Mouse (Mus musculus) kidney, adult 2 months (tissue): ENCODE data around the gene Nfe2l3. TPM values are rescaled to one million over a fixed set of nuclear protein-coding genes. Genes with fewer than 3 reads are reported as not detected.
"Not testable (repeated sequence)": the region's sequence is repeated elsewhere in the genome, so short reads cannot be mapped to it uniquely, and the experiment has no call there.

Source experiments
- DNase-seq: peaks from one replicate; pipeline ENCODE4 v3.0.0; 2021
- H3K27ac ChIP-seq: fragments of 200-500 bp; 2 replicates; pipeline ENCODE4 v1.5.1; 2012; ENCODE audit warnings: low read depth, low read length, control low read depth, inconsistent platforms; ENCODE audit not compliant: insufficient read depth
- H3K27me3 ChIP-seq: fragments of 200-500 bp; replicated peaks from 2 replicates; pipeline ENCODE4 v1.6.1; 2012; ENCODE audit warnings: mild to moderate bottlenecking, moderate library complexity, low read length, inconsistent platforms; ENCODE audit not compliant: control insufficient read depth, insufficient read depth
- H3K36me3 ChIP-seq: fragments of 200-500 bp; 2 replicates; pipeline ENCODE4 v1.6.1; 2012; ENCODE audit warnings: mild to moderate bottlenecking, moderate library complexity, low read length, inconsistent platforms; ENCODE audit not compliant: control insufficient read depth, insufficient read depth
- H3K4me1 ChIP-seq: fragments of 200-500 bp; 2 replicates; pipeline ENCODE4 v1.6.1; 2011; ENCODE audit warnings: low read length; ENCODE audit not compliant: control insufficient read depth, insufficient read depth
- H3K4me3 ChIP-seq: fragments of 200-500 bp; 2 replicates; pipeline ENCODE4 v1.5.1; 2011; ENCODE audit warnings: mild to moderate bottlenecking, low read depth, low read length, control low read depth; ENCODE audit not compliant: insufficient read depth
- CTCF ChIP-seq: fragments of 200-500 bp; conservative IDR thresholded peaks from 2 replicates; pipeline ENCODE4 v1.5.1; 2011; ENCODE audit warnings: low read depth, mild to moderate bottlenecking, control low read depth, low read length, moderate library complexity, mixed read lengths; ENCODE audit not compliant: insufficient read depth, insufficient read length
- POLR2A ChIP-seq: fragments of 200-500 bp; IDR thresholded peaks from one replicate; pipeline ENCODE4 v1.6.1; 2011; ENCODE audit warnings: low read depth, low read length, control low read depth
- WGBS: fragments of 180-500 bp; shearing (Covaris S2); methylation state at CpG from one replicate; pipeline ENCODE4 v1.1.7; 2018; 5-methylcytosine and 5-hydroxymethylcytosine counted together
- polyA plus RNA-seq: library from polyadenylated mRNA; depleted of rRNA; stranded (reverse); fragments of >200 nt; gene quantifications from 2 replicates; pipeline ENCODE4 v1.2.3, GENCODE M21; 2012

The Nfe2l3 gene
- polyA plus RNA-seq, 1 experiment, result 0.75 TPM

DNA sequence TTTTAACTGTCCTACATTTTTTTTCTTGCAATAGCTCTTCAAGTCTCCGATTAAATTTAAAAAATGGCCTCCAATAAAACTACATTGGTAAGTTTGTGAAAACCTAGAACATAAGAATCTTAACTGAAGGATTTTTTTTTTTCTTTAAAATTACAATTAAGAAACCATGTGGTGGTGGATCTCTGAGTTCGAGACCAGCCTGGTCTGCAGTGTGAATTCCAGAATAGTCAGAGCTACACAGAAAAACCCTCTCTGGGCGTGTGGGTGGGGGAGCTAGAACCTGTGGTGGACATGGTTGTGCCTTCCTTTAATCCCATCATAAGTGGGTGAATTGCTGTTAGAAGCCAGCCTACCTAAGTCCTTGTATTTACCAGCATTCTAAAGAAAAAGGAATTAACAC, 39.3 kb downstream of the Nfe2l3 start:
- 39% methylated on average over 3 of the region's 3 CpGs for WGBS
- H3K27ac ChIP-seq, result no peak overlapping the region
- H3K36me3 ChIP-seq, result peaks cover 6% of the 10 kb centered on the region
- no peak overlapping the region for H3K4me3 ChIP-seq
- TF ChIP-seq POLR2A, result no peak
- TF ChIP-seq CTCF, result no peak
- DNase-seq, result no peak
- H3K4me1 ChIP-seq, result peaks cover 2% of the 10 kb centered on the region; the same call in 1 of the 2 replicates
- no peaks in the 10 kb centered on the region for H3K27me3 ChIP-seq

DNA sequence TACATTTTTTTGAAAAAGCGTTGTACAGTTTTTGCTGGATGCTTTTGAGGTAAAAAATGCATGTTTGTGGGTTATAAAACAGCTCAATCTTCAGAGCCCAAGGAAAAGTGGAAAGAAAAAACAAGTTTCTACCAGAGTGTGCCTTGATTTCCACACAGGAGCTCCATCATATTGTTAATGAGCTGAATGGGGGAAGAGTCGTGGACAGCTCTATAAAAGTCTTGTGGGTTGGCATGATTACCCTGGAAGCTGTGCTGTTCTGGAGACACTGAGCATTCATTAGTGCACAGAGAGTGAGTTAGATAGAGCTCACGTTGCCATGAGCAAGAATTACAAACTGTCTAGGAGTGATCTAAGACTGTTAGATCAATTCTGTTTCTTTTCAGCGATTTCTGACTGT, 39.7 kb downstream of the Nfe2l3 start:
- H3K36me3 ChIP-seq, result peaks cover 7% of the 10 kb centered on the region
- H3K4me3 ChIP-seq, result no peak overlapping the region
- peaks cover 2% of the 10 kb centered on the region; the same call in 1 of the 2 replicates for H3K4me1 ChIP-seq
- 44% methylated on average over 4 of the region's 4 CpGs for WGBS
- no peaks in the 10 kb centered on the region for H3K27me3 ChIP-seq
- DNase-seq, result no peak
- no peak for TF ChIP-seq CTCF
- no peak for TF ChIP-seq POLR2A
- no peak overlapping the region for H3K27ac ChIP-seq

DNA sequence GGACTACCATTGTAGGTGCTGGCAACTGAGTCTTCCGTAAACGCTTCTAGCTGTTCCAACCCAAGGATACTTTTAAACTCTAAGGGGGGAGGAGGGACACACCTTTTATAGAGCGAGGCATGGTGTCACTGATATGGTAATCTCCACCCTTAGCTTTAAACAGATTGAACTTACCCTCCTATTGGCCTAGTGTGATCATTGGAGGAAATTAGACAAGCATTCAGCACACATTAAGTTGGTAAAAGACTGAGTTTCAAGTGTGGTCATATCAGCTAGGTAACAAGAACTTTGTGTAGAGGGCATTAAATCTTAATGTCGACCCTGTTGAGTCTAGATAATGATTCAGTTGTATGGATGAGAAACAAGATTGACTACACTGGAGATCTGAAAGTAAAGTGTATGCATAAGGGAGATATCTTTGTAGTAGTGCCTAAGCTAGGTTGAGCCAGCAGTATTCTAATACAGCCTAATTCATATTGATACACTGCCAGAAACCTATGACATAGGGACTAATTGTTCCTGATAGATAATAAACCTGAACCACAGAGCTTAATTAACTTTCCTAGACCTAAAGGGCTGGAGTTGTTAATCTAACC, 46.8 kb downstream of the Nfe2l3 start:
- Histone ChIP-seq H3K27ac (no peak overlapping the region), H3K4me1 (no peaks in the 10 kb centered on the region; the same call in 1 of the 2 replicates), H3K27me3 (no peaks in the 10 kb centered on the region), H3K36me3 (peaks cover 17% of the 10 kb centered on the region), H3K4me3 (no peak overlapping the region)
- WGBS, result 93% methylated on average over 4 of the region's 4 CpGs
- DNase-seq, result no peak
- TF ChIP-seq CTCF (no peak), POLR2A (no peak)

GRCm38 (mm10) chr6:51481548-51481947, 49.1 kb downstream of the Nfe2l3 start:
- 50% methylated on average over 8 of the region's 8 CpGs for WGBS
- Histone ChIP-seq H3K4me3 (no peak overlapping the region), H3K27me3 (no peaks in the 10 kb centered on the region), H3K36me3 (peaks cover 13% of the 10 kb centered on the region), H3K4me1 (no peaks in the 10 kb centered on the region; the same call in 1 of the 2 replicates), H3K27ac (no peak overlapping the region)
- no peak for TF ChIP-seq POLR2A
- DNase-seq, result peak; percentile 61

DNA sequence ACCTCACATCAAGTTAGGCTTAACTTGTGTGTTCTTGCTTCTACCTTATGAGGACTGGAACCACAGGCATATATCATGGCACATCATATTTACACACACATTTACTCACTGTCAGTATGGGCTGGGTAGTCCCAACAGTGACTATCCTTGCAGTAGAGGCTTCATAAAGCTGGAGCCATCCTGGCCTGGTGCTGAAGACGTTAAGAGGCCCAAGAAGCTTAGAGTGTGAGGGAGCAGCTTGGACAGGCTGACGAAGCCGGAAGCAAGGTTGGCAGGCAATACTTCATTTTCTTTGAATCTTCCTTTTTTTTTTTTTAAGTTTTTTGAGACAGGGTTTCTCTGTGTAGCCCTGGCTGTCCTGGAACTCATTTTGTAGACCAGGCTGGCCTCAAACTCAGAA, 51.4 kb downstream of the Nfe2l3 start:
- no peaks in the 10 kb centered on the region; the same call in 1 of the 2 replicates for H3K4me1 ChIP-seq
- TF ChIP-seq CTCF (no peak), POLR2A (no peak)
- H3K27me3 ChIP-seq, result no peaks in the 10 kb centered on the region
- DNase-seq, result no peak
- no peak overlapping the region for H3K4me3 ChIP-seq
- 94% methylated on average over 3 of the region's 3 CpGs for WGBS
- H3K27ac ChIP-seq, result no peak overlapping the region
- peaks cover 7% of the 10 kb centered on the region for H3K36me3 ChIP-seq

- H3K4me1 ChIP-seq, H3K36me3 ChIP-seq, H3K27me3 ChIP-seq, H3K4me3 ChIP-seq, DNase-seq, H3K27ac ChIP-seq: not testable (repeated sequence)
- 94% methylated on average over 8 of the region's 8 CpGs for WGBS
These were observed 52.1 kb downstream of the Nfe2l3 start for GRCm38 (mm10) chr6:51484556-51484955.

- Histone ChIP-seq H3K27ac (no peak overlapping the region), H3K4me1 (no peaks in the 10 kb centered on the region; the same call in 1 of the 2 replicates), H3K36me3 (peaks cover 2% of the 10 kb centered on the region; the same call in 1 of the 2 replicates), H3K4me3 (no peak overlapping the region), H3K27me3 (no peaks in the 10 kb centered on the region)
- no peak for DNase-seq
- TF ChIP-seq POLR2A (no peak), CTCF (no peak)
- 81% methylated on average over 2 of the region's 2 CpGs for WGBS
These were observed 53.2 kb downstream of the Nfe2l3 start for GRCm38 (mm10) chr6:51485646-51486045.
